Mouse (Mus musculus) intestine, embryonic 14.5 days (tissue): Measurements from ENCODE around the gene Zfp408. TPM values are rescaled to one million over a fixed set of nuclear protein-coding genes. Genes with fewer than 3 reads are reported as not detected.
"Not testable (repeated sequence)": the region's sequence is repeated elsewhere in the genome, so short reads cannot be mapped to it uniquely, and the experiment has no call there.

Experiments
- ATAC-seq: fragments of 200-750 bp; cut with Nextera tagmentation; replicated peaks from 2 replicates; pipeline ENCODE4 v1.8.0; 2017; ENCODE audit warnings: low read depth, moderate number of reproducible peaks, moderate TSS enrichment, moderate library complexity; ENCODE audit not compliant: low FRiP score, low TSS enrichment
- DNase-seq: peaks from one replicate; pipeline ENCODE4 v3.0.0-alpha.2; 2018; ENCODE audit warnings: low spot score
- H3K27ac ChIP-seq: fragments of 300-500 bp; sonication (generic); 2 replicates; pipeline ENCODE4 v1.5.1; 2014; ENCODE audit warnings: low read depth, mild to moderate bottlenecking, control low read depth
- H3K27me3 ChIP-seq: fragments of 300-500 bp; sonication (generic); replicated peaks from 2 replicates; pipeline ENCODE4 v1.6.1; 2014; ENCODE audit warnings: low read length, control low read depth; ENCODE audit not compliant: control insufficient read depth, insufficient read depth
- H3K36me3 ChIP-seq: fragments of 300-500 bp; sonication (generic); 2 replicates; pipeline ENCODE4 v1.6.1; 2014; ENCODE audit warnings: low read length, control low read depth; ENCODE audit not compliant: control insufficient read depth, insufficient read depth
- H3K4me1 ChIP-seq: fragments of 300-500 bp; sonication (generic); replicated peaks from 2 replicates; pipeline ENCODE4 v1.6.1; 2014; ENCODE audit warnings: low read length, control low read depth, mixed read lengths; ENCODE audit not compliant: control insufficient read depth, insufficient read depth
- H3K4me2 ChIP-seq: fragments of 300-500 bp; sonication (generic); 2 replicates; pipeline ENCODE4 v1.6.1; 2014; ENCODE audit warnings: low read length
- H3K4me3 ChIP-seq: fragments of 300-500 bp; sonication (generic); 2 replicates; pipeline ENCODE4 v1.5.1; 2014; ENCODE audit warnings: low read depth, low read length, control low read depth, mixed read lengths
- H3K9ac ChIP-seq: fragments of 300-500 bp; sonication (generic); 2 replicates; pipeline ENCODE4 v1.6.1; 2014; ENCODE audit warnings: mild to moderate bottlenecking, low read length
- H3K9me3 ChIP-seq: fragments of 300-500 bp; sonication (generic); 2 replicates; pipeline ENCODE4 v1.6.1; 2016; ENCODE audit warnings: low read length, control low read depth; ENCODE audit not compliant: control insufficient read depth
- WGBS: fragments of 180-500 bp; shearing (Covaris S2); extraction: QIAGEN DNeasy Blood & Tissue Kit; methylation state at CpG from one replicate; pipeline ENCODE4 v1.1.7; 2014; 5-methylcytosine and 5-hydroxymethylcytosine counted together
- polyA plus RNA-seq: library from polyadenylated mRNA; unstranded; fragments of >200 nt; fragmentation: Nextera tagmentation; extraction: Ambion mirVana; gene quantifications from 2 replicates; pipeline ENCODE4 v1.2.1, GENCODE M21; 2014

Gene Zfp408
- polyA plus RNA-seq, 1 experiment from 2014 or later, result 5.5 TPM

DNA sequence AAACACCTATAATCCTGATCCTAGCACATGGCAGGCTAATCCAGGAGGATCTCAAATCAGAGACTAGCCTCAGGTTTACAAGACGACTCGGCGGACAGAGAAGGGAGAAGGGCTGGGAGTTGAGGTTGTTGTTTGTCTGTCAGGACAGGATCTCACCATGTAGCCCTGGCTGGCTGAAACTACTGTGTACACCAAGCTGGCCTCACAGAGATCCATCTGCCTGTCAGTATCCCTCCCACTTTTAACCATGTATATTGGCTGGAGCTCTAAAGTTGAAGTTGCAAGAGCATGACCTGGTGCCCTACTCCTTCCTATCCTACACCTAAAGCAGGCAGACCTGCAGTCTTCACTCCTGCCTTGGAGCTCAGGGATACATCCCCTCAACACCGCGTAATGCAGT is 27.2 kb downstream of the Zfp408 start:
- no peaks in the 10 kb centered on the region for H3K27me3 ChIP-seq
- H3K36me3 ChIP-seq, result peaks cover 60% of the 10 kb centered on the region
- no peak overlapping the region for H3K27ac ChIP-seq
- no peak overlapping the region for H3K4me3 ChIP-seq
- no peak for DNase-seq
- WGBS, result 94% methylated on average over 5 of the region's 5 CpGs
- ATAC-seq, result no peak
- no peaks in the 10 kb centered on the region for H3K4me1 ChIP-seq
- H3K9ac ChIP-seq, result no peak overlapping the region
- no peak overlapping the region for H3K4me2 ChIP-seq
- no peaks in the 10 kb centered on the region for H3K9me3 ChIP-seq

GRCm38 (mm10) chr2:91609370-91609769 is 40.2 kb downstream of the Zfp408 start:
- H3K4me2 ChIP-seq, DNase-seq, H3K4me3 ChIP-seq, H3K9me3 ChIP-seq, H3K27ac ChIP-seq, ATAC-seq, H3K27me3 ChIP-seq, H3K4me1 ChIP-seq, H3K9ac ChIP-seq: not testable (repeated sequence)
- peaks cover 70% of the 10 kb centered on the region for H3K36me3 ChIP-seq

DNA sequence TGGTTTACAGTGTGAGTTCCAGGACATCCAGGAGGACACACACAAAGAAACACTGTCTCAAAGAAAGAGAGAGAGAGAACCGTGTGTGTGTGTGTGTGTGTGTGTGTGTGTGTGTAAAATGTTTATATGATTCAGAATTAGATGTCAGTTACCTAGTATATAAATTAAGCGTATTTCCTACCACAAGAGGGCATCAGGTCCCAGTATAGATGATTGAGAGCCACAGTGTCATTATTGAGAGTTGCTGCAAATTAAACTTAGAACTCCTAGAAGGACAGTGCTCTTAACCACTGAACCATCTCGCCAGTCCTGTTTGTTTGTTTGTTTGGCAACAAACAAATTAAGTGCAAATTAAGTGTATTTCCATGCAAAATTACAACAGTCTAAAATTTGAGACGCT is 47.2 kb downstream of the Zfp408 start:
- no peak for DNase-seq
- H3K4me1 ChIP-seq, result no peaks in the 10 kb centered on the region
- H3K36me3 ChIP-seq, result peaks cover 90% of the 10 kb centered on the region
- ATAC-seq, result no peak
- H3K9me3 ChIP-seq, result no peaks in the 10 kb centered on the region
- no peak overlapping the region for H3K4me3 ChIP-seq
- no peaks in the 10 kb centered on the region for H3K27me3 ChIP-seq
- H3K4me2 ChIP-seq, result no peak overlapping the region
- no peak overlapping the region for H3K9ac ChIP-seq
- 91% methylated on average over 4 of the region's 4 CpGs for WGBS
- H3K27ac ChIP-seq, result no peak overlapping the region

- ATAC-seq (no peak), DNase-seq (no peak)
- peaks cover 93% of the 10 kb centered on the region for H3K36me3 ChIP-seq
- no peak overlapping the region for H3K4me2 ChIP-seq
- no peaks in the 10 kb centered on the region for H3K27me3 ChIP-seq
- no peak overlapping the region for H3K9ac ChIP-seq
- H3K9me3 ChIP-seq, result no peaks in the 10 kb centered on the region
- no peak overlapping the region for H3K4me3 ChIP-seq
- no peak overlapping the region for H3K27ac ChIP-seq
- H3K4me1 ChIP-seq, result no peaks in the 10 kb centered on the region
- 99% methylated on average over 4 of the region's 4 CpGs for whole genome bisulfite sequencing
Observed at GRCm38 (mm10) chr2:91600475-91600874, 49.1 kb downstream of the Zfp408 start.

Other genes with a start within 250 kb of the Zfp408 start
- gene 1110051M20Rik, start 205.1 kb downstream of the Zfp408 start, polyA plus RNA-seq, result 53.1 and 64.5 TPM in 2 replicates
- 7.8 and 8.5 TPM in 2 replicates for gene Lrp4, start 192.3 kb downstream of the Zfp408 start, polyA plus RNA-seq
- gene Ckap5, start 123.0 kb downstream of the Zfp408 start, polyA plus RNA-seq, result 77.0 and 77.6 TPM in 2 replicates
- gene F2, start 13.4 kb downstream of the Zfp408 start, polyA plus RNA-seq, result 0.18 TPM in 1 of 2 replicates, not detected in the other
- 149 and 150 TPM in 2 replicates for gene Arhgap1, start 69 bp upstream of the Zfp408 start, polyA plus RNA-seq
- 24.9 and 29.7 TPM in 2 replicates for gene Atg13, start 60.8 kb upstream of the Zfp408 start, polyA plus RNA-seq
- 15.0 and 17.9 TPM in 2 replicates for gene Harbi1, start 61.1 kb upstream of the Zfp408 start, polyA plus RNA-seq
- gene Ambra1, start 80.3 kb upstream of the Zfp408 start, polyA plus RNA-seq, result 15.7 and 15.9 TPM in 2 replicates